8 mouse cellular contexts compared by ENCODE assay signal in the genomic region with DNA sequence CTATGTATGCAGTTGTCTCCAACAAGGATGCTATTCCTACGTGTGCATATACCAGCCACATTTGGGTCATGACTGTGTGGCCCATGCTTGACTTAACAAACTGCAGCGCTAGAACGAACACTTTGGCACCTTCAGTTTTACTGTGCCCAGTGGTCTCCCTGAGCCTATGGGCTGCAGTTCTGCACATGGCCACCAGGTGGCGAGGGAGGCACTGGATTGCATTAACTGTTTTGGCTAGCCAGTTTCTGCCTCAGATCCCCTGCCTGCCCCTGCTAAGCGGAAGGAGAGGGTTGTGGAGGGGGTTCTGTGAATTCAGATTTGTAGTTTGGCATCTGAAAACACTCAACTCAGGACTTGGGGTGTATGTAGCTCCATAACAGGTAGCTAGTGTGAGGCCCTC.
DNase-seq lines count a peak whose midpoint lies in the region; ATAC-seq and TF ChIP-seq lines count a peak whose summit lies in the region.

No protein-coding gene starts in this region.

- H3K4me1 ChIP-seq in forebrain, embryonic 10.5 days = peaks cover 18% of the 10 kb centered on the region
- peaks cover 5% of the 10 kb centered on the region; the same call in 1 of the 2 replicates for H3K4me1 ChIP-seq in forebrain, embryonic 16.5 days (replicated peaks; ENCODE audit: control insufficient read depth, insufficient read depth, low read length)
- H3K4me1 ChIP-seq in cortical plate, adult 2 months (ENCODE audit: control insufficient read depth, insufficient read depth, low read length) = no peaks in the 10 kb centered on the region; the same call in 1 of the 2 replicates
- H3K4me1 ChIP-seq in kidney, adult 2 months (ENCODE audit: control insufficient read depth, insufficient read depth, low read length) = no peaks in the 10 kb centered on the region
- H3K4me1 ChIP-seq in limb, embryonic 11.5 days (ENCODE audit: control insufficient read depth, insufficient read depth, low read length) = peaks cover 2% of the 10 kb centered on the region; the same call in 1 of the 2 replicates
- peaks cover 6% of the 10 kb centered on the region for H3K4me1 ChIP-seq in midbrain, embryonic 15.5 days
- no peaks in the 10 kb centered on the region for H3K4me1 ChIP-seq in small intestine, adult 2 months (ENCODE audit: control insufficient read depth, insufficient read depth, insufficient read length, low read length)

- TF ChIP-seq POLR2A in cortical plate, adult 2 months (IDR thresholded peaks at IDR 0.05; ENCODE audit: extremely low read depth, insufficient read depth, low read length) = no peak
- TF ChIP-seq POLR2A in kidney, adult 2 months (IDR thresholded peaks at IDR 0.05; ENCODE audit: low read depth, low read length) = no peak
- no peak for TF ChIP-seq POLR2A in small intestine, adult 2 months (IDR thresholded peaks at IDR 0.05; ENCODE audit: low read depth, low read length)

- no peaks in the 10 kb centered on the region for H3K9me3 ChIP-seq in forebrain, embryonic 10.5 days
- H3K9me3 ChIP-seq in forebrain, embryonic 16.5 days (ENCODE audit: control insufficient read depth, low read length) = no peaks in the 10 kb centered on the region
- no peaks in the 10 kb centered on the region for H3K9me3 ChIP-seq in limb, embryonic 11.5 days (ENCODE audit: control insufficient read depth, low read length)
- H3K9me3 ChIP-seq in midbrain, embryonic 15.5 days = no peaks in the 10 kb centered on the region

- peak; percentile 78 for DNase-seq in forebrain, embryonic 10.5 days (ENCODE audit: extremely low spot score, low spot score)
- DNase-seq in gastrocnemius, postnatal 4 days (ENCODE audit: low spot score in 2 of 2) = peak; percentile 72 to 82
- peak; percentile 75 for DNase-seq in kidney, adult 2 months
- peak; percentile 92 for DNase-seq in limb, embryonic 11.5 days (ENCODE audit: low spot score)

- no peak overlapping the region for H3K4me3 ChIP-seq in forebrain, embryonic 10.5 days
- H3K4me3 ChIP-seq in forebrain, embryonic 16.5 days (replicated peaks; ENCODE audit: low read length) = no peak overlapping the region
- no peak overlapping the region for H3K4me3 ChIP-seq in cortical plate, adult 2 months (ENCODE audit: insufficient read depth, low read length)
- H3K4me3 ChIP-seq in kidney, adult 2 months (ENCODE audit: insufficient read depth, low read depth, low read length) = no peak overlapping the region
- H3K4me3 ChIP-seq in limb, embryonic 11.5 days (ENCODE audit: low read depth, low read length) = no peak overlapping the region
- no peak overlapping the region for H3K4me3 ChIP-seq in midbrain, embryonic 15.5 days
- no peak overlapping the region for H3K4me3 ChIP-seq in small intestine, adult 2 months (ENCODE audit: low read depth, low read length)

- H3K4me2 ChIP-seq in forebrain, embryonic 16.5 days (ENCODE audit: low read length) = no peak overlapping the region
- H3K4me2 ChIP-seq in limb, embryonic 11.5 days (ENCODE audit: low read depth, severe bottlenecking) = no peak overlapping the region
- no peak overlapping the region for H3K4me2 ChIP-seq in midbrain, embryonic 15.5 days

- H3K9ac ChIP-seq in forebrain, embryonic 16.5 days (replicated peaks; ENCODE audit: low read depth, low read length) = no peak overlapping the region
- no peak overlapping the region for H3K9ac ChIP-seq in limb, embryonic 11.5 days (ENCODE audit: low read length)
- no peak overlapping the region for H3K9ac ChIP-seq in midbrain, embryonic 15.5 days

- no peak; the same call in 1 of the 2 replicates for ATAC-seq in forebrain, embryonic 16.5 days
- ATAC-seq in limb, embryonic 11.5 days (ENCODE audit: insufficient number of reproducible peaks, low FRiP score, low TSS enrichment, low read depth) = 0 out of 2 replicates have a peak, but pooled peaks have one; percentile 20
- peak; percentile 22 for ATAC-seq in midbrain, embryonic 15.5 days (replicated peaks)

- H3K27me3 ChIP-seq in forebrain, embryonic 10.5 days (ENCODE audit: poor library complexity, severe bottlenecking) = no peaks in the 10 kb centered on the region
- H3K27me3 ChIP-seq in forebrain, embryonic 16.5 days (replicated peaks; ENCODE audit: control insufficient read depth, insufficient read depth, low read length) = no peaks in the 10 kb centered on the region
- H3K27me3 ChIP-seq in kidney, adult 2 months (replicated peaks; ENCODE audit: control insufficient read depth, insufficient read depth, low read length) = no peaks in the 10 kb centered on the region
- H3K27me3 ChIP-seq in limb, embryonic 11.5 days (ENCODE audit: control insufficient read depth, insufficient read depth, low read length) = no peaks in the 10 kb centered on the region
- H3K27me3 ChIP-seq in midbrain, embryonic 15.5 days (replicated peaks) = no peaks in the 10 kb centered on the region
- H3K27me3 ChIP-seq in small intestine, adult 2 months (ENCODE audit: control insufficient read depth, insufficient read depth, low read length) = no peaks in the 10 kb centered on the region

- no peak overlapping the region for H3K27ac ChIP-seq in forebrain, embryonic 10.5 days
- H3K27ac ChIP-seq in forebrain, embryonic 16.5 days (ENCODE audit: low read length) = no peak overlapping the region
- no peak overlapping the region for H3K27ac ChIP-seq in cortical plate, adult 2 months (ENCODE audit: insufficient read depth, low read length)
- H3K27ac ChIP-seq in kidney, adult 2 months (ENCODE audit: insufficient read depth, low read depth, low read length) = no peak overlapping the region
- H3K27ac ChIP-seq in limb, embryonic 11.5 days (replicated peaks; ENCODE audit: low read depth, low read length) = no peak overlapping the region
- no peak overlapping the region for H3K27ac ChIP-seq in midbrain, embryonic 15.5 days
- no peak overlapping the region for H3K27ac ChIP-seq in small intestine, adult 2 months (ENCODE audit: insufficient read depth, low read depth, low read length)

- WGBS in forebrain, embryonic 10.5 days = 36% methylated on average over 5 of the region's 5 CpGs
- WGBS in forebrain, embryonic 16.5 days = 30% methylated on average over 5 of the region's 5 CpGs
- 24% methylated on average over 5 of the region's 5 CpGs for WGBS in kidney, adult 2 months
- 45% methylated on average over 5 of the region's 5 CpGs for WGBS in limb, embryonic 11.5 days
- WGBS in midbrain, embryonic 15.5 days = 28% methylated on average over 5 of the region's 5 CpGs
- WGBS in small intestine, adult 2 months = 36% methylated on average over 5 of the region's 5 CpGs

- H3K36me3 ChIP-seq in forebrain, embryonic 10.5 days (replicated peaks) = peaks cover 60% of the 10 kb centered on the region
- peaks cover 15% of the 10 kb centered on the region for H3K36me3 ChIP-seq in forebrain, embryonic 16.5 days (ENCODE audit: control insufficient read depth, insufficient read depth)
- no peaks in the 10 kb centered on the region for H3K36me3 ChIP-seq in kidney, adult 2 months (ENCODE audit: control insufficient read depth, insufficient read depth, low read length)
- peaks cover 17% of the 10 kb centered on the region for H3K36me3 ChIP-seq in limb, embryonic 11.5 days (ENCODE audit: control insufficient read depth, insufficient read depth, low read length)
- H3K36me3 ChIP-seq in midbrain, embryonic 15.5 days (replicated peaks) = peaks cover 20% of the 10 kb centered on the region
- H3K36me3 ChIP-seq in small intestine, adult 2 months (ENCODE audit: control insufficient read depth, insufficient read depth, low read length) = peaks cover 19% of the 10 kb centered on the region

- TF ChIP-seq CTCF in cortical plate, adult 2 months (IDR thresholded peaks at IDR 0.05; ENCODE audit: extremely low read depth, insufficient read depth, low read length) = peak; percentile 99
- TF ChIP-seq CTCF in kidney, adult 2 months (conservative IDR thresholded peaks at IDR 0.05; ENCODE audit: insufficient read depth, insufficient read length, low read depth, low read length) = peak; percentile 96
- TF ChIP-seq CTCF in small intestine, adult 2 months (IDR thresholded peaks at IDR 0.05; ENCODE audit: extremely low read depth, insufficient read length, insufficient replicate concordance, low read depth, low read length) = peak; percentile 96
